Mouse (Mus musculus): Measurements from ENCODE around the gene Lsm4. TPM values are rescaled to one million over a fixed set of nuclear protein-coding genes. Genes with fewer than 3 reads are reported as not detected.
A peak's percentile ranks its signal among the peaks of the same experiment; 100 is the strongest.

Lsm4 gene
- total and polyA plus RNA-seq, 2 experiments from 2014 or later, result 202 to 438 TPM

GRCm38 (mm10) chr8:70681410-70681809 lies 8.4 kb downstream of the Lsm4 start:
- Histone ChIP-seq H3K4me3 (ENCODE audit: low read depth, low read length) (no peak overlapping the region), H3K9me3 (replicated peaks; ENCODE audit: control insufficient read depth, low read length) (no peaks in the 10 kb centered on the region), H3K4me1 (ENCODE audit: control insufficient read depth, insufficient read depth) (peaks cover 20% of the 10 kb centered on the region), H3K4me2 (ENCODE audit: low read depth, low read length) (no peak overlapping the region), H3K9ac (replicated peaks; ENCODE audit: low read depth, low read length) (no peak overlapping the region), H3K27me3 (ENCODE audit: control insufficient read depth, insufficient read depth, low read length) (no peaks in the 10 kb centered on the region), H3K27ac (ENCODE audit: low read depth) (peak overlapping the region; percentile 92), H3K36me3 (replicated peaks; ENCODE audit: control insufficient read depth, insufficient read depth, low read length) (peaks cover 15% of the 10 kb centered on the region; the same call in 1 of the 2 replicates)
- WGBS, result 70% methylated on average over 3 of the region's 3 CpGs
- ATAC-seq (ENCODE audit: insufficient read depth, low read depth) (no peak), DNase-seq (ENCODE audit: low spot score) (no peak)
- TF ChIP-seq CTCF (IDR thresholded peaks at IDR 0.05; ENCODE audit: low read depth) (no peak), EP300 (IDR thresholded peaks at IDR 0.05; ENCODE audit: low read depth) (no peak)

- H3K9me3 ChIP-seq (replicated peaks; ENCODE audit: control insufficient read depth, low read length), result no peaks in the 10 kb centered on the region
- peaks cover 15% of the 10 kb centered on the region; the same call in 1 of the 2 replicates for H3K36me3 ChIP-seq (replicated peaks; ENCODE audit: control insufficient read depth, insufficient read depth, low read length)
- peak overlapping the region; percentile 92 for H3K27ac ChIP-seq (ENCODE audit: low read depth)
- no peaks in the 10 kb centered on the region for H3K27me3 ChIP-seq (ENCODE audit: control insufficient read depth, insufficient read depth, low read length)
- peaks cover 20% of the 10 kb centered on the region for H3K4me1 ChIP-seq (ENCODE audit: control insufficient read depth, insufficient read depth)
- 5% methylated on average over 19 of the region's 19 CpGs for WGBS
- peak overlapping the region; percentile 51 for H3K9ac ChIP-seq (replicated peaks; ENCODE audit: low read depth, low read length)
- peak overlapping the region; percentile 32 for H3K4me2 ChIP-seq (ENCODE audit: low read depth, low read length)
- ATAC-seq (ENCODE audit: insufficient read depth, low read depth) (peak; percentile 94), DNase-seq (ENCODE audit: low spot score) (peak; percentile 97)
- H3K4me3 ChIP-seq (ENCODE audit: low read depth, low read length), result no peak overlapping the region
- TF ChIP-seq CTCF (IDR thresholded peaks at IDR 0.05; ENCODE audit: low read depth) (peak; percentile 55), EP300 (IDR thresholded peaks at IDR 0.05; ENCODE audit: low read depth) (peak; percentile 78)
These were observed 9.1 kb downstream of the Lsm4 start for GRCm38 (mm10) chr8:70682193-70682592.

- DNase-seq (ENCODE audit: low spot score), result no peak
- no peaks in the 10 kb centered on the region for H3K27me3 ChIP-seq (ENCODE audit: control insufficient read depth, insufficient read depth, low read length)
- no peaks in the 10 kb centered on the region for H3K9me3 ChIP-seq (replicated peaks; ENCODE audit: control insufficient read depth, low read length)
- 53% methylated on average over 3 of the region's 3 CpGs for WGBS
- peak overlapping the region; percentile 32 for H3K4me2 ChIP-seq (ENCODE audit: low read depth, low read length)
- no peak overlapping the region for H3K4me3 ChIP-seq (ENCODE audit: low read depth, low read length)
- H3K36me3 ChIP-seq (replicated peaks; ENCODE audit: control insufficient read depth, insufficient read depth, low read length), result peaks cover 15% of the 10 kb centered on the region; the same call in 1 of the 2 replicates
- H3K4me1 ChIP-seq (ENCODE audit: control insufficient read depth, insufficient read depth), result peaks cover 20% of the 10 kb centered on the region
- TF ChIP-seq CTCF (IDR thresholded peaks at IDR 0.05; ENCODE audit: low read depth) (no peak), EP300 (IDR thresholded peaks at IDR 0.05; ENCODE audit: low read depth) (no peak)
- no peak for ATAC-seq (ENCODE audit: insufficient read depth, low read depth)
- peak overlapping the region; percentile 92 for H3K27ac ChIP-seq (ENCODE audit: low read depth)
- H3K9ac ChIP-seq (replicated peaks; ENCODE audit: low read depth, low read length), result peak overlapping the region; percentile 51
These were observed 9.6 kb downstream of the Lsm4 start for GRCm38 (mm10) chr8:70682692-70683091.

- Histone ChIP-seq H3K27ac (ENCODE audit: low read depth) (no peak overlapping the region), H3K9me3 (replicated peaks; ENCODE audit: control insufficient read depth, low read length) (no peaks in the 10 kb centered on the region), H3K27me3 (ENCODE audit: control insufficient read depth, insufficient read depth, low read length) (no peaks in the 10 kb centered on the region), H3K36me3 (replicated peaks; ENCODE audit: control insufficient read depth, insufficient read depth, low read length) (no peaks in the 10 kb centered on the region), H3K4me3 (ENCODE audit: low read depth, low read length) (no peak overlapping the region), H3K4me1 (ENCODE audit: control insufficient read depth, insufficient read depth) (peaks cover 23% of the 10 kb centered on the region), H3K9ac (replicated peaks; ENCODE audit: low read depth, low read length) (no peak overlapping the region), H3K4me2 (ENCODE audit: low read depth, low read length) (no peak overlapping the region)
- DNase-seq (ENCODE audit: low spot score) (no peak), ATAC-seq (ENCODE audit: insufficient read depth, low read depth) (no peak)
- WGBS, result 48% methylated on average over 7 of the region's 7 CpGs
- TF ChIP-seq EP300 (IDR thresholded peaks at IDR 0.05; ENCODE audit: low read depth) (no peak), CTCF (IDR thresholded peaks at IDR 0.05; ENCODE audit: low read depth) (no peak)
These were observed 11.2 kb downstream of the Lsm4 start for GRCm38 (mm10) chr8:70684291-70684690.

GRCm38 (mm10) chr8:70687576-70687975 lies 14.5 kb downstream of the Lsm4 start:
- no peak overlapping the region for H3K9ac ChIP-seq (replicated peaks; ENCODE audit: low read depth, low read length)
- TF ChIP-seq EP300 (IDR thresholded peaks at IDR 0.05; ENCODE audit: low read depth) (no peak), CTCF (IDR thresholded peaks at IDR 0.05; ENCODE audit: low read depth) (no peak)
- 44% methylated on average over 8 of the region's 8 CpGs for WGBS

GRCm38 (mm10) chr8:70688136-70688535 lies 15.1 kb downstream of the Lsm4 start:
- Histone ChIP-seq H3K4me1 (ENCODE audit: control insufficient read depth, insufficient read depth) (peaks cover 14% of the 10 kb centered on the region), H3K9ac (replicated peaks; ENCODE audit: low read depth, low read length) (no peak overlapping the region), H3K4me3 (ENCODE audit: low read depth, low read length) (no peak overlapping the region), H3K4me2 (ENCODE audit: low read depth, low read length) (no peak overlapping the region), H3K27ac (ENCODE audit: low read depth) (peak overlapping the region; percentile 28), H3K36me3 (replicated peaks; ENCODE audit: control insufficient read depth, insufficient read depth, low read length) (no peaks in the 10 kb centered on the region), H3K9me3 (replicated peaks; ENCODE audit: control insufficient read depth, low read length) (no peaks in the 10 kb centered on the region), H3K27me3 (ENCODE audit: control insufficient read depth, insufficient read depth, low read length) (no peaks in the 10 kb centered on the region)
- DNase-seq (ENCODE audit: low spot score) (no peak), ATAC-seq (ENCODE audit: insufficient read depth, low read depth) (no peak)
- 91% methylated on average over 3 of the region's 3 CpGs for WGBS
- no peak for TF ChIP-seq CTCF (IDR thresholded peaks at IDR 0.05; ENCODE audit: low read depth)
- TF ChIP-seq EP300 (IDR thresholded peaks at IDR 0.05; ENCODE audit: low read depth), result no peak

More at GRCm38 (mm10) chr8:70687576-70687975, 14.5 kb downstream of the Lsm4 start:
- peak; percentile 75 for DNase-seq (ENCODE audit: low spot score)
- Histone ChIP-seq H3K4me2 (ENCODE audit: low read depth, low read length) (no peak overlapping the region), H3K9me3 (replicated peaks; ENCODE audit: control insufficient read depth, low read length) (no peaks in the 10 kb centered on the region), H3K27ac (ENCODE audit: low read depth) (peak overlapping the region; percentile 28), H3K4me3 (ENCODE audit: low read depth, low read length) (no peak overlapping the region), H3K27me3 (ENCODE audit: control insufficient read depth, insufficient read depth, low read length) (no peaks in the 10 kb centered on the region), H3K4me1 (ENCODE audit: control insufficient read depth, insufficient read depth) (peaks cover 17% of the 10 kb centered on the region), H3K36me3 (replicated peaks; ENCODE audit: control insufficient read depth, insufficient read depth, low read length) (no peaks in the 10 kb centered on the region)
- ATAC-seq (ENCODE audit: insufficient read depth, low read depth), result 0 out of 2 replicates have a peak, but pooled peaks have one; percentile 18
